Mouse (Mus musculus) embryonic facial prominence, embryonic 12.5 days (tissue): ENCODE data around the gene Mrpl2. TPM values are rescaled to one million over a fixed set of nuclear protein-coding genes. Genes with fewer than 3 reads are reported as not detected.

Experiments
- ATAC-seq: fragments of 200-750 bp; cut with Nextera tagmentation; 2 replicates; pipeline ENCODE4 v1.8.0; 2017; ENCODE audit not compliant: insufficient number of reproducible peaks, insufficient read depth, low FRiP score, low TSS enrichment
- H3K27ac ChIP-seq: fragments of 300-500 bp; sonication (generic); 2 replicates; pipeline ENCODE4 v1.5.1; 2016; ENCODE audit warnings: mild to moderate bottlenecking
- H3K27me3 ChIP-seq: fragments of 300-500 bp; sonication (generic); 2 replicates; pipeline ENCODE4 v1.6.1; 2016; ENCODE audit warnings: mild to moderate bottlenecking, moderate library complexity
- H3K36me3 ChIP-seq: fragments of 300-500 bp; sonication (generic); 2 replicates; pipeline ENCODE4 v1.6.1; 2016; ENCODE audit warnings: mild to moderate bottlenecking
- H3K4me1 ChIP-seq: fragments of 300-500 bp; sonication (generic); 2 replicates; pipeline ENCODE4 v1.6.1; 2016
- H3K4me2 ChIP-seq: fragments of 300-500 bp; sonication (generic); replicated peaks from 2 replicates; pipeline ENCODE4 v1.6.1; 2016; ENCODE audit warnings: mild to moderate bottlenecking, moderate library complexity
- H3K4me3 ChIP-seq: fragments of 300-500 bp; sonication (generic); 2 replicates; pipeline ENCODE4 v1.5.1; 2016; ENCODE audit warnings: mild to moderate bottlenecking
- H3K9ac ChIP-seq: fragments of 300-500 bp; sonication (generic); 2 replicates; pipeline ENCODE4 v1.6.1; 2016; ENCODE audit warnings: mild to moderate bottlenecking, moderate library complexity
- H3K9me3 ChIP-seq: fragments of 300-500 bp; sonication (generic); 2 replicates; pipeline ENCODE4 v1.6.1; 2016; ENCODE audit warnings: mild to moderate bottlenecking, moderate library complexity
- WGBS: fragments of 180-500 bp; shearing (Covaris S2); methylation state at CpG from one replicate; pipeline ENCODE4 v1.1.7; 2016; 5-methylcytosine and 5-hydroxymethylcytosine counted together
- polyA plus RNA-seq: library from polyadenylated mRNA; unstranded; fragments of >200 nt; fragmentation: Nextera tagmentation; extraction: Ambion mirVana; gene quantifications from 2 replicates; pipeline ENCODE4 v1.2.1, GENCODE M21; 2016

The Mrpl2 gene
- polyA plus RNA-seq, 1 experiment from 2014 or later, result 102 TPM

DNA sequence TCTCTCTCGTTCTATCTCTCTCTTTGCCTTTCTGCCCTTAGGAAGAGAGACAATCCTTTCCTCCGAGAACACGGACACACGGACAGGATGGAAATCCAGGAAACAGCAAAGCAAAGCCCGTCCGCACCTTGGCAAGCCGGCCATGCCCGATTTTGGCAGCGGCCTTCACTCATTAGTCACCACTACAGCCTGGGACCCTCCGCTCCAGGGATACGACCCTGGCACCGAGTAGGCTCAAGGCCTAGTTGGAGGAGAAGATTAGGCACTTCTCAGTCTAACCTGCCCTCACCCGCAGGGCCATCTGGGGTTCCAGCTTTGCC lies 17.6 kb upstream of the Mrpl2 start:
- peak overlapping the region; percentile 99 for H3K9ac ChIP-seq
- no peaks in the 10 kb centered on the region for H3K9me3 ChIP-seq
- H3K4me3 ChIP-seq, result peak overlapping the region; percentile 98
- H3K27me3 ChIP-seq, result no peaks in the 10 kb centered on the region
- no peak for ATAC-seq
- H3K4me1 ChIP-seq, result peaks cover 64% of the 10 kb centered on the region
- peak overlapping the region; percentile 97 for H3K27ac ChIP-seq
- peaks cover 25% of the 10 kb centered on the region; the same call in 1 of the 2 replicates for H3K36me3 ChIP-seq
- H3K4me2 ChIP-seq, result peak overlapping the region; percentile 62
- WGBS, result 1% methylated on average over 13 of the region's 13 CpGs

DNA sequence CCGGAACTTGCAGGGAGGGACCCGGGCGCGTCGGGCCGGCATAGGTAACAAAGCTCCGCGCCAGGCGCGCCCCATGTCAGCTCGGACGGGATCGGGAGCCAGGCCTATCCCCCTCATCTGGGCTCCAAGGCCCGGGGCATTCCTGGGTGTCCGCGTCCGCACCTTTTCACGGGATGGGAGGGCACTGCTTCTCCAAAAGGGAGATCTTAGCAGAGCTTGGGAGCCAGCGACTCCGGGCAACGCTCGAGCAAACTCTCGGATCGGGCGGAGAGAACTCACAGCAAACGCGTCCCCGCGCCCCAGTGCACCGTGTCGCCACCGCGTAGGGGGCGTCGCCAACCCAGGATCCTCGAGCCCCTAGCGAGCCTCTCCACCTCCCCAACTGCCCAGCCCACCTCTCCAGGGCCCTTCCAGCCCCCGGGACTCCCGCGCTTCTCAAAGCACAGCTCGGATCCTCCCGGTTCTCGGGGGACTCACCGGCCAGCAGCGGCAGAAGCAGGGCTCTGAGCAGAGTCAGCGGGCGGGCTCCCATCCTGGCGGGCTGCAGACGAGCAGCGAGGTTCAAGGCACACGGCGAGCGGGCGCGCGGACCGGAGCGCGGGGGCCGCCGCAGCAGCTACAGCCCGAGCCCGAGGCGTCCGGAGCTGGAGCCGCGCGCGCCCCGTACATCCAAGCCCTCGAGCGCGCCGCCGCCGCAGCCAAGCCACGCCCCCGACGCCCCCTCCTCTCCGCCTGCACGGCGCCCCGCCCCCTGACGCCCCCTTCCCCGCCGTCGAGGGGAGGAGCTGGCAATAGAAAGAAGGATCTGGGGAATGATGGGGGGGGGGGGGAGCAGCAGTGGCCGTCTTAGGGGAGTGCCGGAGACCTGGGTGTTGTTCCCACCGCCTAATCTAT lies 17.0 kb upstream of the Mrpl2 start, which contains the start of gene Ptk7:
Gene Ptk7, minus strand, starts transcription at position 714 of the 894 bp plus-strand sequence.
- ATAC-seq, result peak; percentile 48
- Histone ChIP-seq H3K4me1 (peaks cover 58% of the 10 kb centered on the region), H3K9me3 (no peaks in the 10 kb centered on the region), H3K36me3 (peaks cover 30% of the 10 kb centered on the region; the same call in 1 of the 2 replicates), H3K4me2 (peak within 1 kb of the TSS; percentile 62), H3K27me3 (no peaks in the 10 kb centered on the region), H3K27ac (peak within 1 kb of the TSS; percentile 97), H3K9ac (peak within 1 kb of the TSS; percentile 99), H3K4me3 (peak within 1 kb of the TSS; percentile 98)
- WGBS, result under 1% methylated on average over 69 of the region's 90 CpGs

DNA sequence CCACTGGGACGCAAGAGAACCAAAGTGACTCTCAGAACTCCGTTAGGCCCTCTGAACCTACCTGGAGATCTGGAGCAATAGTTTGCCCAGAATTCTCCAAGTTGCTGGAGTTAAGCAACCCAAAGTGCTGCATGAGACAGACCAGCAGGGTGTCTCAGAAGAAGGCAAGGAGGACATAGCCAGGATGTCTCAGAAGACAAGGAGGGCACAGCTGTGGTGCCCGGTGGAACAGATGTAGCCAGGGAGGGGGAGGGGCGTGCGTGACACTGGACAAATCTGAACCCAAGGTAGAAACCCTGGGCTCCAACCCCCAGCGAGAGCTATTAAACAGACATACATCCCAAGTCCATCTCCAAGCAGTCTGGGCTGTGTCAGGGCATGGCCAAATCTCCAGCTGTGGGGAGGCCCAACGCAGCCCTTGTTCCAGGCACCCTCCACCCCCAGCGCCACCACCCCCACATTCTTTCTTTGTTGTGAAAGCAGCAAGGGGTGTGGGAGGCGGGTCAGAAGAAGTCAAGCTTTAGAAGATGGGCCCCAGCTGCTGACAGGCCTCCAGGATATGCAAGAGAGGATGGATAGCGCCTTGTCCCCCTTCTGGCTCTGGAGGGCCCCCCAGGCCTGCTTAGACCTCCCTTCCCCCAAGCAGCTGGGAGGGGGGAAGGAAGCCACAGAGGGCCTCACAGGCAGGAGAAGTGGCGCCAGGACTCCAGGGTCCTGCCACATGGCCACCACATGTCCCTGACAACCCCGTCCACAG lies 16.2 kb upstream of the Mrpl2 start:
- Histone ChIP-seq H3K4me2 (peak overlapping the region; percentile 62), H3K9ac (peak overlapping the region; percentile 99), H3K27ac (peak overlapping the region; percentile 97), H3K4me3 (peak overlapping the region; percentile 98), H3K4me1 (peaks cover 50% of the 10 kb centered on the region), H3K9me3 (no peaks in the 10 kb centered on the region), H3K27me3 (no peaks in the 10 kb centered on the region), H3K36me3 (peaks cover 30% of the 10 kb centered on the region; the same call in 1 of the 2 replicates)
- ATAC-seq, result peak; percentile 62
- 4% methylated on average over 12 of the region's 12 CpGs for WGBS

DNA sequence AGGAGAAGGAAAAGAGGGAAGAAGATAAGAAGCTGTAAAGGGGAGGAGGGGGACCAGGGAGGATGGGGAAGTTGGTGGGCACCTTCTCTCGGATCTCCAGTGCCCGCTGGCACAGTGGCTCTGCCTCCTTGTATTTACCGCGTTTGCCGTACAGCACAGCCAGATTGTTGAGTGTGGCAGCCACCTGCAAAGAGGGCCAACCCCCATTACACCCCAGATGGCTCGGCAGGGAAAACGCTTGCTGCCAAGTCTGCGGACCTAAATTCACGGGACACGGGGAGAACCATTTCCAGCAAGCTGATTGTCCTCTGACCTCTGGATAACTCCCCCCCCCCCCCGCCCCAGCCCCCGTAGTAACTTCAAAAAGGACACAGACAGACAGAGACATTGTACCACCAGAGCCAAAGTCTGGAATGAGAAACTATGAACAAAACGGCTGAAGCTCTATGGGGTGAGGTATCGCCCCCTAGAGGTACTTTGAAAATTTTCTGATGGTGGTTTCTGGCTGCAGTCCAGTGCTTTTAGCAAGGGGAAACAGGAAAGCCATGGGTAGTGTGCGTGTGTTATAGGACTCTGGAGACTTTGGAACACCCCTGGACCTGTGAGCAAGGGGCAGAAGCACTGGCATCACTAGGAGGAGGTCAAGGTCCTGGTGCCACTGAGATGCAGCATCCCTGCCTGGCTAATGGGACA lies 9.1 kb upstream of the Mrpl2 start:
- H3K4me2 ChIP-seq, result peak overlapping the region; percentile 25
- no peaks in the 10 kb centered on the region for H3K9me3 ChIP-seq
- no peaks in the 10 kb centered on the region for H3K27me3 ChIP-seq
- H3K4me3 ChIP-seq, result no peak overlapping the region
- WGBS, result 26% methylated on average over 15 of the region's 15 CpGs
- no peak for ATAC-seq
- 0 out of 2 replicates have a peak overlapping the region, but pooled peaks have one; percentile 33 for H3K9ac ChIP-seq
- 0 out of 2 replicates have a peak, but pooled peaks cover 8% of the 10 kb centered on the region for H3K4me1 ChIP-seq
- H3K27ac ChIP-seq, result no peak overlapping the region
- H3K36me3 ChIP-seq, result peaks cover 64% of the 10 kb centered on the region

DNA sequence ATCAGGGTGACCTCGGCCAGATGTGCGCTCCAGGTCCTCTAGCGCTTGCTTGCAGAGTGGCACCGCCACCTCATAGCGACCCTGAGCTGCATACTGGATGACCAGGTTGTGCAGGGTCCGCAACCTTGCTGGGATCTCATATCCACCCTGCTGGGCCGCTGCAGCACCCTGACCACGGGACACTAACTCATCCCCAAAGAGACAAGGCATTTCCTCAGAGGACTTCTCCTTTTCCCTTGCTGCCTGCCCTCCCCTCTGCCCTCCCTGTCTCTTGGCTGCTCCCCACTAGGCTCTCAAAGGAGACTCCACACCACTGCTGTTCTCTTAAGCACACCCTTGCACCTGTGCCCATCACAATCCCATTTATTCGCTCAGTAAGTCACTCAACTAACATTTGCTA lies 6.1 kb upstream of the Mrpl2 start:
- no peak for ATAC-seq
- H3K4me2 ChIP-seq, result no peak overlapping the region
- peaks cover 52% of the 10 kb centered on the region for H3K36me3 ChIP-seq
- no peaks in the 10 kb centered on the region for H3K9me3 ChIP-seq
- H3K27ac ChIP-seq, result no peak overlapping the region
- no peak overlapping the region for H3K4me3 ChIP-seq
- WGBS, result 82% methylated on average over 9 of the region's 9 CpGs
- peaks cover 18% of the 10 kb centered on the region for H3K4me1 ChIP-seq
- H3K9ac ChIP-seq, result no peak overlapping the region
- no peaks in the 10 kb centered on the region for H3K27me3 ChIP-seq

DNA sequence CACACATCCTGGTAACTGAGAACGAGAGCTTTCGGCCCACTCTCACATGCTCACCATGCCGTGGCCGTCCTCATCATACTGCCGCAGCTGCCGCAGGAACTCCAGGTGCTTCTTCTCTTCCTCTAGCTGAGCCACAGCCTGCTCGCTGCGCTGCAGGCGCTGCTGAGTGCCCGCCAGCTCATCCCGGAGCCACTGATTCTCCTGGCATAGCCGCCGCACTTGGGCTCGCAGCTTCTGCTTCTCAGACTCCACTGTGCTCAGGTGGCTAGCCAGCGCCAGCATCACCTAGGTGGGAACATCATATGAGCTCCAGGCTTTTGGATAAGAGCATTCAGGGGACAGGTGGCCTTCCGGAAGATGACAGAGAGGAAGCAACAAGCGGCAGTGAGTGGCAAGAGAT lies 4.0 kb upstream of the Mrpl2 start:
- Histone ChIP-seq H3K27ac (no peak overlapping the region), H3K4me1 (peaks cover 16% of the 10 kb centered on the region), H3K4me2 (no peak overlapping the region), H3K27me3 (no peaks in the 10 kb centered on the region), H3K9me3 (no peaks in the 10 kb centered on the region), H3K4me3 (no peak overlapping the region), H3K36me3 (peaks cover 36% of the 10 kb centered on the region), H3K9ac (no peak overlapping the region)
- no peak for ATAC-seq
- WGBS, result 89% methylated on average over 17 of the region's 17 CpGs

DNA sequence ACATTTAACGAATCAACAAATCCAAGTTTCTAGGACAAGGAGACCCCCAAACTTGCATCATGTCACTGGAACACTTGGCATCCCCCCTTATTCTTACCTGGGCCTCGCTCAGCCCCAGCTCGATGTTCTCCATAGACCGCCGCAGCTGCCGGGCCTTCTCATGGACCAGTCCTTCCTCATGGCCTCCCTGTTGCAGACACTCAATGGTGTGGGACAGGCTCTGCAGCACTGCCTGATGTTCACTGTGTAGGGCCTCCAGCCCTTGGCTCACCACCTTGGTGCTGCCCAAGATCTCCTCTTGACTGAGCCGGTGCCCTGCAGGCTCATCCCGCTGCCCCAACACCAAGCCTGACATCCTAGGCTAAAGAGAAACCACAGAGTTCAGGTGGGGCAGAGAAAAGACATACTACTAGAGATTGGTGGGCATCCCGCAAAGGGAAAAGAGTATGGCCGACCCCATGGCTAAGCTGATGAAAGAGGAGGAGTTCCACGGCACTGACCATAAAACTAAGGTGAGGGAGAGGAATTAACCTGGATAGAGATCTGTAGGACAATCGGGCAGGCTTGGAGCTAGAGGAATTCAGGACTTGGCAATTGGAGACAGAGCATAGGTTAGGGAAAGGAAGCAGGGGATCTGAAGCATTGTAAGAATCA lies 1.8 kb upstream of the Mrpl2 start:
- 86% methylated on average over 12 of the region's 12 CpGs for WGBS
- Histone ChIP-seq H3K27me3 (no peaks in the 10 kb centered on the region), H3K4me1 (peaks cover 18% of the 10 kb centered on the region), H3K9me3 (no peaks in the 10 kb centered on the region), H3K27ac (no peak overlapping the region), H3K4me3 (peak overlapping the region; percentile 78; the same call in 1 of the 2 replicates), H3K36me3 (peaks cover 43% of the 10 kb centered on the region), H3K9ac (peak overlapping the region; percentile 67; the same call in 1 of the 2 replicates), H3K4me2 (peak overlapping the region; percentile 83)
- ATAC-seq, result no peak

DNA sequence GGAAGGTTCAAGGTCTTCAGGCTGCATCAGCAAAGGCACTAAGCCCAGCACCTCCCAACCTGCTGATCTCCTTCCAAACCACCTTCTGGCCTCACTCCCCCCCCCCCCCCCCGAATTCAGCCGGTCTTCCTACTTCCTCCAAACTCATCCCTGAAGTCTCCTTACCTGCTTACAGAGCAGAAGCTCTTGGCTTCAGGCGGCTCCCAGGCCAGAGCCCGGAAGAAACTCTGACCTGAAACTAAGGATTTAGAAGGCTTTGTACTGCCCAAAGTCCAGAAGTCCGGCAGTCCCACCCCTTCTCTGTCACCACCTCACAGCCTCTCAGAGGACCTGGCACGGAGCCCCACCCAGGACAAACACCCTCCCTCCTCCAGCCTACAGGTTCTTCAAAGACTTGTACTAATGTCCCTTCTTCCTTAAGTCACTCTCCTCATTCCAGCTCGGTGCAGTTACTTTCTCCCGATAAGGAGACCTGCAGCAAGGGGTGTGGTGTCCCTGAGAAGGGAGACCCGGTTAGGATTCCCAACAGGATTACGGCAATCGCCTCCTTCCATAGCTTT lies 1.0 kb upstream of the Mrpl2 start:
- Histone ChIP-seq H3K9ac (peak overlapping the region; percentile 67), H3K4me1 (peaks cover 25% of the 10 kb centered on the region), H3K27me3 (no peaks in the 10 kb centered on the region), H3K4me3 (peak overlapping the region; percentile 78), H3K27ac (0 out of 2 replicates have a peak overlapping the region, but pooled peaks have one; percentile 24), H3K36me3 (peaks cover 35% of the 10 kb centered on the region), H3K4me2 (peak overlapping the region; percentile 83), H3K9me3 (no peaks in the 10 kb centered on the region)
- WGBS, result 13% methylated on average over 11 of the region's 11 CpGs
- no peak for ATAC-seq

DNA sequence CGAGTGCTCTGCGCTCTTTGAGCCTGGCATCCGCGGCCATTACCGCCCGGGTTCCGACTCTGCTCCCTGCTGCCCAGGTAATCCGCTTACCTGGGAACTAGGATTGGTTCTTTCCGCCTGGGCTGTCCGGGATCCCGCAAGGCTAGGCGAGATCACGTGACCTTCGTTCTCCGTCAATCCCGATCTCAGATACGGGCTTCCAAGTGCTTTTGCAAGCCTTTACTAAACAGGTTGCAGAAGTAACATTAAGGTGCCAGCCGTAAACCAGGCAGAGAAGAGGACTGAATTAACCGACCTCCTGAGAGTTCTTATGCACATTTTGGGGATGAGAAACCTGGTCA lies 263 bp downstream of the Mrpl2 start:
- peaks cover 29% of the 10 kb centered on the region for H3K4me1 ChIP-seq
- WGBS, result under 1% methylated on average over 19 of the region's 19 CpGs
- ATAC-seq, result no peak
- H3K27ac ChIP-seq, result peak overlapping the region; percentile 72
- H3K4me2 ChIP-seq, result peak overlapping the region; percentile 76
- peaks cover 22% of the 10 kb centered on the region for H3K36me3 ChIP-seq
- peak overlapping the region; percentile 74 for H3K9ac ChIP-seq
- H3K4me3 ChIP-seq, result peak overlapping the region; percentile 78
- H3K9me3 ChIP-seq, result no peaks in the 10 kb centered on the region
- H3K27me3 ChIP-seq, result no peaks in the 10 kb centered on the region

DNA sequence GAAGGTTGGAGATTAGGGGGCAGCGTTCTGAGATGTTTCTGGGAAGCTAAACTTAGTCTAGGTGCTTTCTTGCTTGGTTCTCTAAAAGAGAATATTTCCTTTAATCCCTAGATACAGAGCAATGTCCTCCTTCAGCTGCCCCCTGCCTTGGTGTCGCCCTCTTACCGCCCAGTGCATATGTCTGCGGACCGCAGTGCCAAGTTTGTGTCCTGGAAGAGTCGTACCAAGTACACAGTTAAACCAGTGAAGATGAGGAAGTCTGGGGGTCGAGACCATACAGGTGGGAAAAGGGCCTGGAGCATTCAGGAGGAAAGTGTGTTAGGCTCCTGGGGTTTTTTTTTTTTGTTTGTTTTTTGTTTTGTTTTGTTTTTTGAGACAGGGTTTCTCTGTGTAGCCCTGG lies 1.2 kb downstream of the Mrpl2 start:
- Histone ChIP-seq H3K4me1 (peaks cover 39% of the 10 kb centered on the region), H3K4me2 (no peak overlapping the region)

DNA sequence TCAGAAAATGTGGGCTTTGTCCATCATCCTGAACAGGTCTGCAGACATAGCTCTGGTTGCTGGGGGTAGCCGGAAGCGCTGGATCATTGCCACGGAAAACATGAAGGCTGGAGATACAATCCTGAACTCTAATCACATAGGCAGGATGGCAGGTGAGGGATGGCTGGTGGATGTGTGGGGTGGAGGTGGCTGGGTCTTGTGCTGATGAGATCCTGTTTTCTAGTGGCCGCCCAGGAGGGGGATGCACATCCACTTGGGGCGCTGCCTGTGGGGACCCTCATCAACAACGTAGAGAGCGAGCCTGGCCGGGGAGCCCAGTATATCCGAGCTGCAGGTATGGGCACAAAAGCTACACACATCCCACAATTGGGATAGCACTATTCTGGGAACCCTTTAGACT lies 2.4 kb downstream of the Mrpl2 start:
- H3K9me3 ChIP-seq, result no peaks in the 10 kb centered on the region
- no peaks in the 10 kb centered on the region for H3K27me3 ChIP-seq
- H3K9ac ChIP-seq, result no peak overlapping the region
- peaks cover 26% of the 10 kb centered on the region for H3K36me3 ChIP-seq
- ATAC-seq, result no peak
- no peak overlapping the region for H3K27ac ChIP-seq
- no peak overlapping the region for H3K4me3 ChIP-seq
- H3K4me2 ChIP-seq, result no peak overlapping the region
- peaks cover 45% of the 10 kb centered on the region for H3K4me1 ChIP-seq
- 92% methylated on average over 9 of the region's 9 CpGs for WGBS

More for the DNA sequence above, 1.2 kb downstream of the Mrpl2 start:
- Histone ChIP-seq H3K4me3 (no peak overlapping the region), H3K9me3 (no peaks in the 10 kb centered on the region), H3K27me3 (no peaks in the 10 kb centered on the region), H3K27ac (no peak overlapping the region), H3K36me3 (peaks cover 17% of the 10 kb centered on the region), H3K9ac (no peak overlapping the region)
- ATAC-seq, result no peak
- WGBS, result 87% methylated on average over 7 of the region's 7 CpGs
